Mouse (Mus musculus) olfactory bulb, adult 2 months (tissue): Measurements from ENCODE around the gene Dcst2.

Source experiments
- CTCF ChIP-seq: fragments of 200-500 bp; IDR thresholded peaks from 2 replicates; pipeline ENCODE4 v1.5.1; 2012; ENCODE audit warnings: low read depth, mild to moderate bottlenecking, low read length, moderate library complexity; ENCODE audit not compliant: insufficient read depth
- POLR2A ChIP-seq: fragments of 200-500 bp; IDR thresholded peaks from 2 replicates; pipeline ENCODE4 v1.6.1; 2012; ENCODE audit warnings: mild to moderate bottlenecking, low read depth, low read length, moderate library complexity; ENCODE audit not compliant: insufficient read depth

DNA sequence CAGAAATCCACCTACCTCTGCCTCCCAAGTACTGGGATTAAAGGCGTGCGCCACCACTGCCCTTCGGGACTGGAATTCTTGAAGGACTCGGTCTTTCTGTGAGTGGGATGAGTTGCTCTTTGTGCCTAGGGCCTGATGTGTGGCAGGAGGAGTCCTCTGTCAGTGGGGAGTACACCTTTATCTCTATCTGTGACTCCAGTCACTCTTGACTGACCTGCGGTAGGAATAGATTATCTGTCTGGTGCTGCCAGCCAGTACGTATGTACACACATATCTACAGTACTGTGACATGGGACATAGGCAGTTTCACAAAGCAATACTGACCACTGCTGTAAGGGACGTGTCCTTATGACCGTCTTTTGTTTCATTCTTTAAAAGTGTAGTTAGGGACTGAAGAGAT is 35.9 kb upstream of the Dcst2 start:
- TF ChIP-seq CTCF (no peak), POLR2A (no peak)
